Mouse (Mus musculus): Measurements from ENCODE around the gene Wfdc21. TPM values are rescaled to one million over a fixed set of nuclear protein-coding genes. Genes with fewer than 3 reads are reported as not detected.

Wfdc21 gene
- 1.1 and 1.6 TPM in 2 replicates for polyA plus RNA-seq (2012; rRNA removed)

DNA sequence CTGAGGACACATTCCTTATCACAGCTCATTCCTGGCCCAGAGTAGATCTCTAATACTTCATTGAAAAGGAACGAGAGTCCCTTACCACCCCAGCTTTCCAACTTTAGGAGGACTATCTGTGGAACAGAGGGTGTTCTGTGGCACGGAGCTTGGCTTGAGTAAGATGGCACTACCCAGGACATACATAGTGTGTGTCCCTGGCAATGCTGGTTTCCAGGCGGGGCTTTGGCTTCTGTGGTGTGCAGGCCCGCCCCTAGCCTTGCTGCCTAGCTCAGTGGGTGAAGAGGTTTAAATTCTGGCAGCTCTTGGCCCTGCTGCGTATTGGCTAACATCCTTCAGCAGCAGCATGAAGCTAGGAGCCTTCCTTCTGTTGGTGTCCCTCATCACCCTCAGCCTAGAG lies at the start of gene Wfdc21:
Gene Wfdc21 (plus strand): TSS at position 260 of the 400 bp plus-strand sequence.

DNA sequence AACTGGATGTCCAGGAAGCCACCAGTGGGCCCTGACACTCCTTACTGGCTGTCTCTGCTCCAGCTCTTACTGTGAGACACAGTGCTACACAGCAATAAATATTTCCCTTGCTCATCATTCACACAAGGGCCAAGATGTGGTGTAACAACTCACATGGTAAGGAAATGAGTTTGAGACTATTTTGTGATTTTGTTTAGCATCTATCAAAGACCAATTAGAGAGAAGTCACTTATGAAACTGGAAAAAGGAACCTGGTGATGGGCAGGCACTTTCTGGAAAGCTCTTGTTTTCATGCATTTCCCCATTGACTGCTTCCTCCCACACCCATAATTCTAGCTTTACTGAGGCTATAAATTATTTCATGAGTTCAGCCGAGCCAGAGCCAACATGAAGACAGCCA lies 43.0 kb upstream of the Wfdc21 start, which contains the start of gene Wfdc17:
Gene Wfdc17 (plus strand): TSS at position 287 of the 400 bp plus-strand sequence.

DNA sequence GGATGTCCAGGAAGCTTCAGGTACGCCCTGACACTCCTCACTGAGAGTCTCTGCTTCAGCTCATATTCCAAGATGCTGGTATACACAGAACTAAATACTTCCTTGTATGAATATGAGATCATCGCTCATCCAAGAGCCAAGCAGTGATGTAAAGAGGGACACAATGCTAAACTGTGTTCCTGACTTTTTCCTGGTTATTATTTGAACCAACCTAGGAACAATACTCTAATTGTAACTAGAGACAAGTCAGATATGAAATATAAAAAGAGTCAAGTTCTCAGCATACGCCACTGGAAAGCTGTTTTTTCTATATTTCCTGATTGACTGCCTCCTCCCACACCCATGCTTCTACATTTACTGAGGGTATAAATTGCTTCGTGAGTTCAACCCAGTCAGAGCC lies 38.0 kb upstream of the Wfdc21 start, which contains the start of gene Wfdc18:
Gene Wfdc18 (plus strand): TSS at position 301 of the 400 bp plus-strand sequence.

DNA sequence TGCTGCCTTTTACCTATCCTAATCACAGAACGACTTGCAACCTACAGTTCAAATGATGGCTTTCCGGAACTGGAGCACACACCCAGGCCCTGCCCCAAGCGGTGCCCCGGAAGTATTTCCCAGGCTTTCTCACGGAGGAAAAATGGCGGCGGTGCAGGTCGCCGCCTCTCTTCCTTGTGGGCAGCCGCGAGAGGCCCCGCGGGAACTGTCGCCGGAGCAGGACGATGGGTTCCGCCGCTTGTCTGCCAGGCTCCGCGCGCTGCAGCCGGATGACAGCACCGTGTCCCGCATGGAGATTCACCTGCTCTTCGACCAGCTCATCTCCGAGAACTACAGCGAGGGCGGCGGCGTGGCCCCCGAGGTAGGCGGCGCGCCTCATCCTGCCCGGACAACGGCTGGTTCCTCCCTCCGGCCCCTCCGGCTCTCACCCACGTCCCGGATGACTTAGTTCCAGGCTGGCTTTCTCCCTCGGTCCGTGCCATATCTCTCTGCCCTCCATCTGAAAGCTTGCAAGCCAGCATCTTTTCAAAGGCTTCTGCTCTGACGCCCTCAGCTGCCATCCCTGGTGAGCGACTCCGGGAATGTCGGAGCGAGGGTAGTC lies 6.9 kb downstream of the Wfdc21 start, which contains the start of gene Heatr6:
Gene Heatr6 (plus strand): TSS at position 116 of the 601 bp plus-strand sequence.

Other genes starting within 250 kb of the Wfdc21 start
- gene Heatr9, start 224.8 kb upstream of the Wfdc21 start, polyA plus RNA-seq (2012; rRNA removed), result not detected in 2 replicates
- 24.9 and 44.7 TPM in 2 replicates for gene Ccl5, start 216.4 kb upstream of the Wfdc21 start, polyA plus RNA-seq (2012; rRNA removed)
- 1.7 and 2.1 TPM in 2 replicates for gene Ccl9, start 168.3 kb upstream of the Wfdc21 start, polyA plus RNA-seq (2012; rRNA removed)
- gene Ccl6, start 153.9 kb upstream of the Wfdc21 start, polyA plus RNA-seq (2012; rRNA removed), result 142 and 153 TPM in 2 replicates
- gene Rpl9-ps1, start 101.3 kb upstream of the Wfdc21 start, polyA plus RNA-seq (2012; rRNA removed), result not detected in 2 replicates
- gene Ccl3, start 97.6 kb upstream of the Wfdc21 start, polyA plus RNA-seq (2012; rRNA removed), result 0.38 and 1.1 TPM in 2 replicates
- gene Ccl4, start 84.4 kb upstream of the Wfdc21 start, polyA plus RNA-seq (2012; rRNA removed), result 0.46 and 0.47 TPM in 2 replicates
- 1.3 and 3.5 TPM in 2 replicates for gene Wfdc17, start 42.9 kb upstream of the Wfdc21 start, polyA plus RNA-seq (2012; rRNA removed)
- gene Wfdc18, start 37.9 kb upstream of the Wfdc21 start, polyA plus RNA-seq (2012; rRNA removed), result 5.9 and 16.4 TPM in 2 replicates
- gene Heatr6, start 6.8 kb downstream of the Wfdc21 start, polyA plus RNA-seq (2012; rRNA removed), result 15.6 and 20.4 TPM in 2 replicates
- gene Hnf1b, start 103.1 kb downstream of the Wfdc21 start, polyA plus RNA-seq (2012; rRNA removed), result 45.1 and 46.3 TPM in 2 replicates
- gene Ddx52, start 195.1 kb downstream of the Wfdc21 start, polyA plus RNA-seq (2012; rRNA removed), result 1.5 and 1.7 TPM in 2 replicates
- 15.9 and 18.0 TPM in 2 replicates for gene Synrg, start 217.5 kb downstream of the Wfdc21 start, polyA plus RNA-seq (2012; rRNA removed)

All from colon, adult 2 months (tissue).